ENCODE assay signal across 17 mouse cellular contexts in the genomic region with DNA sequence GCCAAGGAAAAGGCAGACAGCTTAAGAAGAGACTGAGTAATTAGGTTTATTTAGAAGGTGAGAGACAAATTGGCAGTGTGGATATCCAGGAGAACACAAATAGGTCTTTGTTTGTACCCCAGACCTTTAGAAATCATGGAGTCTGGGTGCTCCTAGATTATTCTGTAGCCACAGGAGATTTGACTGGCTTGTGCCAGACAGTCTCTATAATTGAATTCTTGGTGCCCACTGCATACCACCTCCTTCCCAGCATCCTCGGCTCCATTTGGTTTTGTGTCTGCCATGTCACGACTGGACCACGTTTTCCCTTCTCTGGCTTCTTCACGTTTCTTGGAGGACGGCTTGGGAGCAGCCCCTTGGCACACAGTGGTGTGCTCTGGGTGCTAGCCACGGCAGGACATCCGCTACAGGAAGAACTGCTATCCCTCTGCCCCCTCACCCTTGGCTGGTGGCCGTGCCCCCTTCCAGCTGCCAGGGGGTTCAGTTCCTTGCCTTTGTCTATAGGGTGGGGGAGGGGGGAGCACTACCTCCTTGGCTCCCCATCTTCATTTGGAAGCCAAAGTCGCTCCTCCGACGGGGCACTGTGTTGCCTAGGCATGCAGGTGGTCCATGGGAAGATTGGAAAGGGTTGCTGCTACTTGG.
A peak's percentile ranks its signal among the peaks of the same experiment; 100 is the strongest.
DNase-seq lines count a peak whose midpoint lies in the region; ATAC-seq lines count a peak whose summit lies in the region.
"Had no signal": no experiment of that assay in that cellular context is flagged by ENCODE, and none has a peak within 500 bp of the region (broad histone marks: within the 10 kb centered on the region; RNA-seq: fewer than 3 reads in every experiment).

No protein-coding gene starts in this region.

- peak overlapping the region; percentile 46; the same call in 1 of the 2 replicates for H3K27ac ChIP-seq in hindbrain, embryonic 10.5 days
- H3K27ac ChIP-seq in hindbrain, embryonic 12.5 days = no peak overlapping the region
- H3K27ac ChIP-seq in forebrain, embryonic 13.5 days = peak overlapping the region; percentile 85
- H3K27ac ChIP-seq in neural tube, embryonic 14.5 days (ENCODE audit: low read depth, low read length) = peak overlapping the region; percentile 34; the same call in 1 of the 2 replicates
- H3K27ac ChIP-seq: embryonic facial prominence, embryonic 13.5 days; liver, embryonic 13.5 days; stomach, embryonic 15.5 days had no signal

- 82% methylated on average over 11 of the region's 11 CpGs for WGBS in hindbrain, embryonic 10.5 days
- WGBS in hindbrain, embryonic 12.5 days = 83% methylated on average over 11 of the region's 11 CpGs
- 58% methylated on average over 11 of the region's 11 CpGs for WGBS in forebrain, embryonic 13.5 days
- 75% methylated on average over 11 of the region's 11 CpGs for WGBS in neural tube, embryonic 14.5 days

- H3K27me3 ChIP-seq in hindbrain, embryonic 10.5 days (ENCODE audit: insufficient read depth, poor library complexity, severe bottlenecking) = no peaks in the 10 kb centered on the region
- H3K27me3 ChIP-seq in hindbrain, embryonic 12.5 days = no peaks in the 10 kb centered on the region
- H3K27me3 ChIP-seq in forebrain, embryonic 13.5 days = no peaks in the 10 kb centered on the region
- H3K27me3 ChIP-seq in neural tube, embryonic 14.5 days (ENCODE audit: control insufficient read depth, insufficient read depth, low read length) = no peaks in the 10 kb centered on the region
- H3K27me3 ChIP-seq: embryonic facial prominence, embryonic 13.5 days; liver, embryonic 13.5 days; stomach, embryonic 15.5 days had no signal

- peaks cover 45% of the 10 kb centered on the region for H3K4me1 ChIP-seq in hindbrain, embryonic 10.5 days (replicated peaks)
- peaks cover 43% of the 10 kb centered on the region for H3K4me1 ChIP-seq in hindbrain, embryonic 12.5 days
- peaks cover 54% of the 10 kb centered on the region for H3K4me1 ChIP-seq in forebrain, embryonic 13.5 days
- peaks cover 46% of the 10 kb centered on the region for H3K4me1 ChIP-seq in neural tube, embryonic 14.5 days (ENCODE audit: control insufficient read depth, insufficient read depth, low read length)
- H3K4me1 ChIP-seq: liver, embryonic 13.5 days had no signal

- H3K9me3 ChIP-seq in hindbrain, embryonic 10.5 days = no peaks in the 10 kb centered on the region
- no peaks in the 10 kb centered on the region for H3K9me3 ChIP-seq in hindbrain, embryonic 12.5 days (replicated peaks)
- H3K9me3 ChIP-seq in forebrain, embryonic 13.5 days (replicated peaks) = no peaks in the 10 kb centered on the region
- H3K9me3 ChIP-seq in neural tube, embryonic 14.5 days (ENCODE audit: control insufficient read depth, low read length) = no peaks in the 10 kb centered on the region
- H3K9me3 ChIP-seq: embryonic facial prominence, embryonic 13.5 days; liver, embryonic 13.5 days; stomach, embryonic 15.5 days had no signal

- DNase-seq in hindbrain, embryonic 10.5 days (ENCODE audit: low spot score) = no peak
- no peak for DNase-seq in Muller cell, postnatal 12 days (ENCODE audit: inconsistent ontology term)
- DNase-seq in heart, adult 9 months (ENCODE audit: low spot score in 2 of 2) = no peak
- no peak for DNase-seq in frontal cortex, adult 2 months (ENCODE audit: extremely low spot score in 1 of 2, low spot score in 1 of 2)
- DNase-seq: adrenal gland, postnatal 25 days; heart, postnatal 4 days; kidney, adult 2 months; kidney, postnatal 36 days; liver, embryonic 13.5 days; retina, postnatal 1 day had no signal

- no peak overlapping the region for H3K4me2 ChIP-seq in hindbrain, embryonic 12.5 days (replicated peaks)
- H3K4me2 ChIP-seq in forebrain, embryonic 13.5 days = 0 out of 2 replicates have a peak overlapping the region, but pooled peaks have one; percentile 12
- H3K4me2 ChIP-seq in neural tube, embryonic 14.5 days (ENCODE audit: low read depth, low read length) = no peak overlapping the region
- H3K4me2 ChIP-seq: embryonic facial prominence, embryonic 13.5 days; liver, embryonic 13.5 days; stomach, embryonic 15.5 days had no signal

- no peak overlapping the region for H3K9ac ChIP-seq in hindbrain, embryonic 12.5 days
- no peak overlapping the region for H3K9ac ChIP-seq in forebrain, embryonic 13.5 days
- H3K9ac ChIP-seq in neural tube, embryonic 14.5 days (replicated peaks; ENCODE audit: low read depth, low read length) = no peak overlapping the region
- H3K9ac ChIP-seq: embryonic facial prominence, embryonic 13.5 days; liver, embryonic 13.5 days; stomach, embryonic 15.5 days had no signal

- H3K4me3 ChIP-seq in hindbrain, embryonic 10.5 days = no peak overlapping the region
- H3K4me3 ChIP-seq in hindbrain, embryonic 12.5 days = no peak overlapping the region
- no peak overlapping the region for H3K4me3 ChIP-seq in forebrain, embryonic 13.5 days
- H3K4me3 ChIP-seq in neural tube, embryonic 14.5 days (ENCODE audit: low read depth, low read length) = no peak overlapping the region
- H3K4me3 ChIP-seq: embryonic facial prominence, embryonic 13.5 days; liver, embryonic 13.5 days; stomach, embryonic 15.5 days had no signal

- no peaks in the 10 kb centered on the region for H3K36me3 ChIP-seq in hindbrain, embryonic 10.5 days
- no peaks in the 10 kb centered on the region for H3K36me3 ChIP-seq in hindbrain, embryonic 12.5 days
- H3K36me3 ChIP-seq in forebrain, embryonic 13.5 days (ENCODE audit: poor library complexity, severe bottlenecking) = no peaks in the 10 kb centered on the region
- no peaks in the 10 kb centered on the region for H3K36me3 ChIP-seq in neural tube, embryonic 14.5 days (ENCODE audit: control insufficient read depth, insufficient read depth, low read length)
- H3K36me3 ChIP-seq: embryonic facial prominence, embryonic 13.5 days; liver, embryonic 13.5 days; stomach, embryonic 15.5 days had no signal

- ATAC-seq in hindbrain, embryonic 12.5 days (ENCODE audit: low FRiP score) = no peak
- ATAC-seq in forebrain, embryonic 13.5 days = peak; percentile 62
- ATAC-seq in megakaryocyte, adult 5-6 weeks (ENCODE audit: poor library complexity, severe bottlenecking) = peak; percentile 20; the same call in 1 of the 2 replicates
- no peak for ATAC-seq in neural tube, embryonic 14.5 days (ENCODE audit: low read depth)
- ATAC-seq: activated CD4-positive, CD25-positive, alpha-beta regulatory T cell, adult 4 months had no signal

Comparison
In these comparisons a context has a peak if more than half of its experiments do, and no peak if none do; other contexts are left out.
1. ATAC-seq: peak in forebrain, embryonic 13.5 days (single experiment) and megakaryocyte, adult 5-6 weeks (single experiment); none in hindbrain, embryonic 12.5 days (single experiment) and neural tube, embryonic 14.5 days (single experiment).